Mouse (Mus musculus) layer of hippocampus, adult 6 months (tissue): Measurements from ENCODE around the gene Fgd6. TPM values are rescaled to one million over a fixed set of nuclear protein-coding genes. Genes with fewer than 3 reads are reported as not detected.

Source experiments
- long read RNA-seq, 2 experiments: library from polyadenylated mRNA; unstranded; transcript quantifications; one replicate each; pipeline ENCODE4 v2.0.0; 2019 to 2020
- polyA plus RNA-seq: library from polyadenylated mRNA; unstranded; fragments of <200 nt; fragmentation: Nextera tagmentation; gene quantifications from 2 replicates; pipeline ENCODE4 v1.2.3, GENCODE M21; 2021

Fgd6 gene
- polyA plus RNA-seq = 2.1 and 2.8 TPM in 2 replicates
- long read RNA-seq, experiment 1, partial matches to known transcripts = 2 of 3 reads
- long read RNA-seq, experiment 1, other reads (novel, unspliced or antisense) = 1 of 3 reads
- long read RNA-seq, experiment 2, full-length matches to known transcripts = 2 of 8 reads
- long read RNA-seq, experiment 2, partial matches to known transcripts = 4 of 8 reads
- long read RNA-seq, experiment 2, other reads (novel, unspliced or antisense) = 2 of 8 reads

GRCm38 (mm10) chr10:94035658-94036374, at the start of gene Fgd6, which contains the start of gene Vezt:
Fgd6 (plus strand) TSS chr10:94036001.
Vezt (minus strand) TSS chr10:94035817.

GRCm38 (mm10) chr10:94147756-94148531, 112.1 kb downstream of the Fgd6 start, which contains the start of gene Nr2c1:
Nr2c1 (plus strand) TSS chr10:94148023.

Other genes with a start within 250 kb of the Fgd6 start
- gene Usp44, start 204.4 kb upstream of the Fgd6 start, polyA plus RNA-seq = not detected in 2 replicates
- gene Metap2, start 138.9 kb upstream of the Fgd6 start, polyA plus RNA-seq = 226 and 228 TPM in 2 replicates
- gene Vezt, start 184 bp upstream of the Fgd6 start, polyA plus RNA-seq = 23.1 and 25.8 TPM in 2 replicates
- gene Nr2c1, start 112.0 kb downstream of the Fgd6 start, polyA plus RNA-seq = 2.6 and 2.9 TPM in 2 replicates
- gene Ndufa12, start 162.7 kb downstream of the Fgd6 start, polyA plus RNA-seq = 1,048 and 1,110 TPM in 2 replicates